In the genomic region with DNA sequence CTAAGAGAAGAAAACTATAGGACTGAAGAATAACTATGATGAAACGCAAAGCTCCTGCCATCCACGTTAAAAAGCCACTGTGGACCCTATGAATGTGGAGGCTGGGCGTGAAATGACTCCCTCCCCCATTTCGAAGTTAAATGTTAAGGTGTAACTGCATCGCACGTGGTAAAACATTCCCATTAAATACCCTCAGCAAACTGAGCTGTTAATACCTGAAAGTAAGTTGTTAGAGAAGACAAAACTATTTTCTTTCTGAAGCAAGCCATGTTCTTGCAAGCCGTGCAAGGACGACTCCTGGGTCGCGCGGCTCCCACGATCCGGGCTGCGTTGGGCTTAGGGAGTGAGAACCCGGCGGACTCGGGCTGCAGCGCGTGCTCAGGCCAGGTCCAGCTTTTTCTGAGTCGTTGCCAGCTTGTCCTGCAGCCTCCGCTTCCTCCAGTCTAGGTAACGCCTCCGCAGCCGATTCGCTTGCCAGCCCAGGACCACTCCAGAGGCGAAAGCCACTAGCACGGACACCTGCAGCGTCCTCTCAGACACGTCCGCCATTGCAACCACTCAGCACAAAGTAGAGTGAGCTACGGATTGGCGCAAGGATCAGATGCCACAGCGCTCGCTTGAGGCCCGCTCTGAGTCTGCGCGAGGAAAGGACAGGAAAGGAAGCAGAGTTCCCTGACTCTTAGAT, we compare ENCODE assay signal across 8 mouse cellular contexts. TPM values are rescaled to one million over a fixed set of nuclear protein-coding genes. Genes with fewer than 3 reads are reported as not detected.
A peak's percentile ranks its signal among the peaks of the same experiment; 100 is the strongest.
DNase-seq lines count a peak whose midpoint lies in the region; ATAC-seq lines count a peak whose summit lies in the region.

Gene Mtln, minus strand, starts transcription at position 570 of the 685 bp plus-strand sequence.

- WGBS in heart, embryonic 13.5 days = 2% methylated on average over 37 of the region's 37 CpGs
- WGBS in liver, embryonic 12.5 days (ENCODE audit: insufficient replicate concordance) = 2% methylated on average over 37 of the region's 37 CpGs
- WGBS in stomach, embryonic 15.5 days = 2% methylated on average over 37 of the region's 37 CpGs

- peak; percentile 86 for DNase-seq in CD4-positive, CD25-positive, alpha-beta regulatory T cell, adult 2 months (ENCODE audit: low read depth, low spot score)
- DNase-seq in fat pad, adult 2 months (ENCODE audit: extremely low read depth, low read depth, low spot score) = peak; percentile 42
- peak; percentile 92 for DNase-seq in kidney, postnatal 10 days
- peak; percentile 63 to 77 for DNase-seq in natural killer cell, adult 2 months (ENCODE audit: low spot score in 2 of 2)

- H3K9me3 ChIP-seq in heart, embryonic 13.5 days = no peaks in the 10 kb centered on the region
- H3K9me3 ChIP-seq in liver, embryonic 12.5 days (replicated peaks) = no peaks in the 10 kb centered on the region
- no peaks in the 10 kb centered on the region for H3K9me3 ChIP-seq in stomach, embryonic 15.5 days

- peak within 1 kb of the TSS; percentile 75 for H3K4me2 ChIP-seq in heart, embryonic 13.5 days
- peak within 1 kb of the TSS; percentile 77 for H3K4me2 ChIP-seq in liver, embryonic 12.5 days
- H3K4me2 ChIP-seq in stomach, embryonic 15.5 days = peak within 1 kb of the TSS; percentile 56

- peaks cover 2% of the 10 kb centered on the region; the same call in 1 of the 2 replicates for H3K4me1 ChIP-seq in brown adipose tissue, adult 24 weeks (ENCODE audit: control insufficient read depth, insufficient read depth, insufficient read length, low read length)
- peaks cover 24% of the 10 kb centered on the region for H3K4me1 ChIP-seq in heart, embryonic 13.5 days
- H3K4me1 ChIP-seq in liver, embryonic 12.5 days = peaks cover 31% of the 10 kb centered on the region
- H3K4me1 ChIP-seq in stomach, embryonic 15.5 days = peaks cover 11% of the 10 kb centered on the region

- peak within 1 kb of the TSS; percentile 80 for H3K9ac ChIP-seq in heart, embryonic 13.5 days
- H3K9ac ChIP-seq in liver, embryonic 12.5 days = peak within 1 kb of the TSS; percentile 83
- peak within 1 kb of the TSS; percentile 68 for H3K9ac ChIP-seq in stomach, embryonic 15.5 days

- ATAC-seq in heart, embryonic 13.5 days (ENCODE audit: extremely low read depth, insufficient number of reproducible peaks, low FRiP score, low TSS enrichment) = peak; percentile 88
- peak; percentile 92 for ATAC-seq in liver, embryonic 12.5 days
- peak; percentile 96 for ATAC-seq in stomach, embryonic 15.5 days (ENCODE audit: insufficient read depth, low FRiP score, low read depth)

- no peaks in the 10 kb centered on the region for H3K36me3 ChIP-seq in heart, embryonic 13.5 days
- no peaks in the 10 kb centered on the region for H3K36me3 ChIP-seq in liver, embryonic 12.5 days
- no peaks in the 10 kb centered on the region for H3K36me3 ChIP-seq in stomach, embryonic 15.5 days

- H3K27ac ChIP-seq in brown adipose tissue, adult 24 weeks (replicated peaks; ENCODE audit: low read depth, low read length) = no peak within 1 kb of the TSS
- H3K27ac ChIP-seq in heart, embryonic 13.5 days (replicated peaks) = peak within 1 kb of the TSS; percentile 75
- H3K27ac ChIP-seq in liver, embryonic 12.5 days = peak within 1 kb of the TSS; percentile 86
- peak within 1 kb of the TSS; percentile 86 for H3K27ac ChIP-seq in stomach, embryonic 15.5 days

- H3K4me3 ChIP-seq in brown adipose tissue, adult 24 weeks (ENCODE audit: insufficient read depth, low read depth, low read length) = peak within 1 kb of the TSS; percentile 75
- H3K4me3 ChIP-seq in heart, embryonic 13.5 days = peak within 1 kb of the TSS; percentile 59
- peak within 1 kb of the TSS; percentile 81 for H3K4me3 ChIP-seq in liver, embryonic 12.5 days
- peak within 1 kb of the TSS; percentile 75 for H3K4me3 ChIP-seq in stomach, embryonic 15.5 days (replicated peaks)

- H3K27me3 ChIP-seq in heart, embryonic 13.5 days (replicated peaks) = no peaks in the 10 kb centered on the region
- no peaks in the 10 kb centered on the region for H3K27me3 ChIP-seq in liver, embryonic 12.5 days (replicated peaks)
- no peaks in the 10 kb centered on the region for H3K27me3 ChIP-seq in stomach, embryonic 15.5 days (replicated peaks)

RNA-seq across cellular contexts. Expression of gene Mtln, which starts in this region (rescaled TPM):
- polyA plus RNA-seq in brown adipose tissue, adult 24 weeks (2012; ENCODE audit: insufficient read depth, insufficient read length, missing spikeins) = 176 and 191 TPM in 2 replicates
- 43.2 and 45.1 TPM in 2 replicates for polyA plus RNA-seq in heart, embryonic 13.5 days (2015; fragmentation: Nextera tagmentation; extraction: Ambion mirVana)
- 28.6 and 31.1 TPM in 2 replicates for polyA plus RNA-seq in liver, embryonic 12.5 days (2016; fragmentation: Nextera tagmentation; extraction: Ambion mirVana)
- 39.1 and 43.5 TPM in 2 replicates for polyA plus RNA-seq in stomach, embryonic 15.5 days (2015; fragmentation: Nextera tagmentation; extraction: Ambion mirVana)

Comparison
In these comparisons a context has a peak if more than half of its experiments do, and no peak if none do; other contexts are left out.
1. DNase-seq: peak in every context shown above with its lines; median percentile 92 in kidney, postnatal 10 days; 86 in CD4-positive, CD25-positive, alpha-beta regulatory T cell, adult 2 months; 70 in natural killer cell, adult 2 months; 42 in fat pad, adult 2 months.